Mouse (Mus musculus) cerebellum, postnatal 25 days (tissue): ENCODE measurements at regions not wholly inside any gene's neighbourhood (a gene's known extent, or its start where the extent isn't known, plus 50 kb on each side); places are given as distances from the start of the nearest gene placed in this dataset.

ENCODE experiments used
- DNase-seq, 2 experiments: peaks; one replicate each; pipeline ENCODE4 v3.0.0; 2021; ENCODE audit warnings: mixed read lengths in 2 of 2

- peak; percentile 87 to 88 for DNase-seq
These were observed 70.4 kb downstream of the Irx5 start for GRCm38 (mm10) chr8:92427801-92428200.

- DNase-seq: peak; percentile 27 to 47
These were observed 79.7 kb downstream of the Irx5 start for GRCm38 (mm10) chr8:92437075-92437663.

- DNase-seq: peak in 1 of 2 experiments; percentile 33
These were observed 80.9 kb downstream of the Irx5 start for GRCm38 (mm10) chr8:92438294-92438693.

- DNase-seq: no peak
These were observed 82.5 kb downstream of the Irx5 start for GRCm38 (mm10) chr8:92439713-92440436.

- DNase-seq: peak in 1 of 2 experiments; percentile 19
These were observed 84.7 kb downstream of the Irx5 start for GRCm38 (mm10) chr8:92442086-92442485.

GRCm38 (mm10) chr8:92459291-92459690 is 101.9 kb downstream of the Irx5 start:
- DNase-seq: no peak

GRCm38 (mm10) chr8:92460129-92460953 is 102.9 kb downstream of the Irx5 start:
- DNase-seq: peak; percentile 59 to 69

GRCm38 (mm10) chr8:92469141-92470000 is 111.9 kb downstream of the Irx5 start:
- DNase-seq: no peak

GRCm38 (mm10) chr8:92472257-92472656 is 114.8 kb downstream of the Irx5 start:
- no peak for DNase-seq

GRCm38 (mm10) chr8:92472817-92473216 is 115.4 kb downstream of the Irx5 start:
- no peak for DNase-seq

- DNase-seq: no peak
These were observed 125.0 kb downstream of the Irx5 start for GRCm38 (mm10) chr8:92482393-92482792.

GRCm38 (mm10) chr8:92483055-92483765 is 125.8 kb downstream of the Irx5 start:
- DNase-seq: no peak

GRCm38 (mm10) chr8:92488526-92489159 is 131.2 kb downstream of the Irx5 start:
- no peak for DNase-seq

- DNase-seq: peak in 1 of 2 experiments; percentile 16
These were observed 134.1 kb downstream of the Irx5 start for GRCm38 (mm10) chr8:92491533-92491932.

- peak in 1 of 2 experiments; percentile 27 for DNase-seq
These were observed 136.0 kb downstream of the Irx5 start for GRCm38 (mm10) chr8:92493403-92493802.

GRCm38 (mm10) chr8:92505552-92506281 is 148.3 kb downstream of the Irx5 start:
- DNase-seq: no peak

- DNase-seq: peak in 1 of 2 experiments; percentile 29
These were observed 149.0 kb downstream of the Irx5 start for GRCm38 (mm10) chr8:92506436-92506835.

GRCm38 (mm10) chr8:92506906-92507305 is 149.5 kb downstream of the Irx5 start:
- no peak for DNase-seq

GRCm38 (mm10) chr8:92515385-92515784 is 158.0 kb downstream of the Irx5 start:
- no peak for DNase-seq

GRCm38 (mm10) chr8:92518031-92518430 is 156.1 kb upstream of the Irx6 start:
- DNase-seq: no peak

- no peak for DNase-seq
These were observed 155.6 kb upstream of the Irx6 start for GRCm38 (mm10) chr8:92518486-92518885.
